Mouse (Mus musculus): ENCODE data around the gene Astn2. TPM values are rescaled to one million over a fixed set of nuclear protein-coding genes. Genes with fewer than 3 reads are reported as not detected.

The Astn2 gene
- total RNA-seq, 2 experiments from 2014 or later = 0.52 to 0.84 TPM

- intact Hi-C loops (cut with DNase I) = no loop called here
- DNase-seq = no peak
Observed at GRCm38 (mm10) chr4:65607184-65607631, 797.2 kb downstream of the Astn2 start.

- no peak for DNase-seq
- intact Hi-C loops (cut with DNase I) = no loop called here
Observed at GRCm38 (mm10) chr4:65605151-65605702, 799.2 kb downstream of the Astn2 start.

- intact Hi-C loops (cut with DNase I) = no loop called here
- peak; percentile 99 for DNase-seq
Observed at GRCm38 (mm10) chr4:65604504-65605150, 799.8 kb downstream of the Astn2 start, which contains the start of gene Trim32. TSS of gene Trim32 (plus strand) at chr4:65604986.

- intact Hi-C loops (cut with DNase I) = loop anchor here (5.0 kb wide), 1 partner anchor 1067 kb away; no protein-coding TSS in a partner anchor
- DNase-seq = no peak
Observed at GRCm38 (mm10) chr4:65594601-65595369, 809.6 kb downstream of the Astn2 start.

GRCm38 (mm10) chr4:65589780-65590179 lies 814.6 kb downstream of the Astn2 start:
- intact Hi-C loops (cut with DNase I) = loop anchor here (5.0 to 10.0 kb wide), 2 partner anchors 755 to 1062 kb away; no protein-coding TSS in a partner anchor
- DNase-seq = no peak

- DNase-seq = no peak
- intact Hi-C loops (cut with DNase I) = loop anchor here (10.0 kb wide), 1 partner anchor 752 kb away; no protein-coding TSS in a partner anchor
Observed at GRCm38 (mm10) chr4:65586947-65587346, 817.5 kb downstream of the Astn2 start.

- DNase-seq = no peak
- intact Hi-C loops (cut with DNase I) = loop anchor here (10.0 kb wide), 1 partner anchor 745 kb away; no protein-coding TSS in a partner anchor
Observed at GRCm38 (mm10) chr4:65580254-65580653, 824.2 kb downstream of the Astn2 start.

- intact Hi-C loops (cut with DNase I) = no loop called here
- DNase-seq = no peak
Observed at GRCm38 (mm10) chr4:65565493-65565892, 838.9 kb downstream of the Astn2 start.

GRCm38 (mm10) chr4:65548561-65548960 lies 855.9 kb downstream of the Astn2 start:
- peak; percentile 31 to 66 for DNase-seq
- intact Hi-C loops (cut with DNase I) = no loop called here

- DNase-seq = no peak
- intact Hi-C loops (cut with DNase I) = no loop called here
Observed at GRCm38 (mm10) chr4:65545582-65545981, 858.8 kb downstream of the Astn2 start.

GRCm38 (mm10) chr4:65532071-65532736 lies 872.2 kb downstream of the Astn2 start:
- intact Hi-C loops (cut with DNase I) = no loop called here

GRCm38 (mm10) chr4:65531621-65532020 lies 872.8 kb downstream of the Astn2 start:
- intact Hi-C loops (cut with DNase I) = no loop called here
- no peak for DNase-seq

More at GRCm38 (mm10) chr4:65532071-65532736, 872.2 kb downstream of the Astn2 start:
- DNase-seq = no peak

- intact Hi-C loops (cut with DNase I) = no loop called here
- peak in 1 of 2 experiments; percentile 17 for DNase-seq
Observed at GRCm38 (mm10) chr4:65530901-65531300, 873.5 kb downstream of the Astn2 start.

- DNase-seq = peak; percentile 24 to 55
- intact Hi-C loops (cut with DNase I) = no loop called here
Observed at GRCm38 (mm10) chr4:65508101-65508500, 896.3 kb downstream of the Astn2 start.

GRCm38 (mm10) chr4:65506870-65507269 lies 897.5 kb downstream of the Astn2 start:
- no peak for DNase-seq
- intact Hi-C loops (cut with DNase I) = no loop called here

GRCm38 (mm10) chr4:65496463-65496834 lies 908.0 kb downstream of the Astn2 start:
- intact Hi-C loops (cut with DNase I) = loop anchor here (5.0 to 10.0 kb wide), 3 partner anchors 374 to 972 kb away; partner anchors contain the start of gene Pappa
- DNase-seq = peak; percentile 61 to 85

- intact Hi-C loops (cut with DNase I) = loop anchor here (5.0 to 10.0 kb wide), 3 partner anchors 374 to 971 kb away; partner anchors contain the start of gene Pappa
Observed at GRCm38 (mm10) chr4:65495705-65496462, 908.5 kb downstream of the Astn2 start.

GRCm38 (mm10) chr4:65491541-65491940 lies 912.9 kb downstream of the Astn2 start:
- intact Hi-C loops (cut with DNase I) = loop anchor here (10.0 kb wide), 1 partner anchor 967 kb away; no protein-coding TSS in a partner anchor
- DNase-seq = no peak

More at GRCm38 (mm10) chr4:65495705-65496462, 908.5 kb downstream of the Astn2 start:
- no peak for DNase-seq

GRCm38 (mm10) chr4:65489711-65490110 lies 914.7 kb downstream of the Astn2 start:
- no peak for DNase-seq
- intact Hi-C loops (cut with DNase I) = loop anchor here (10.0 kb wide), 1 partner anchor 965 kb away; no protein-coding TSS in a partner anchor
